Mouse (Mus musculus): ENCODE data around the gene Gm3776. TPM values are rescaled to one million over a fixed set of nuclear protein-coding genes. Genes with fewer than 3 reads are reported as not detected.
"Not testable (repeated sequence)": the region's sequence is repeated elsewhere in the genome, so short reads cannot be mapped to it uniquely, and the experiment has no call there.

Gene Gm3776
- total RNA-seq, 2 experiments from 2014 or later: not detected

DNA sequence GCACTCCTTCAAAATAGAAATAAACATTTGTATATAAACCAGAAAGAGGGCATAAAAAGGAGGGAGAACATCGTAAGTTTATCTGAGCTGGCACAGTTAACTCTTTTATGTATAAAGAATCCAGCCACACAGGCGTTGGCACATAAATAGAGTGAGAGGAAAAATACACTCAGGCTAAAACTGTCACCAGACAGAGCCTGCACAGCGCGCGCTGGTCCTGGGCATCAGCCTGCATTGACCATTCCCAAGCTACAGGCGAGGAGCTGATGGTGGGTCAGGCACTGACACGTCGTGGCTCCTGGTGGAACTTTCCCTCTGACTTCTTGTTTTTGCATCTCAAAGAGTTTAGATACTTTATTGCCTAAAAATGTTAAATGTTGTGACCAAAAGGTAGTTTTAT is 35.5 kb downstream of the Gm3776 start:
- DNase-seq (ENCODE audit: low spot score in 2 of 2): not testable (repeated sequence)

DNA sequence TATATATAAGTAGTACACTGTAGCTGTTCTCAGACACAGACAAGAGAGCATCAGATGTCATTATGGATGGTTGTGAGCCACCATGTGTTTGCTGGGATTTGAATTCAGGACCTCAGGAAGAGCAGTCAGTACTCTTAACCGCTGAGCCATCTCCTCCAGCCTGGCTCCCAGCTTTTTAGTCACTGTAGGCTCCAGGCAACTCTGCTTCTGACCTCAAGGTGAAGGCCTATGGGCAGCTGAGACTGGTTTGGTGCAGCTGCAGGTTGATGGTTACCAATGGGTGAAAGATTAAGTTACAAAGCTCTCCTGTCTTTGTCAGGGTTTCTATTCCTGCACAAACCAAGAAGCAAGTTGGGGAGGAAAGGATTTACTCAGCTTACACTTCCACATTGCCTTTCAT is 36.8 kb downstream of the Gm3776 start:
- not testable (repeated sequence) for DNase-seq (ENCODE audit: low spot score in 2 of 2)

GRCm38 (mm10) chr9:78294781-78295180 is 37.9 kb downstream of the Gm3776 start:
- DNase-seq (ENCODE audit: low spot score in 2 of 2): not testable (repeated sequence)

DNA sequence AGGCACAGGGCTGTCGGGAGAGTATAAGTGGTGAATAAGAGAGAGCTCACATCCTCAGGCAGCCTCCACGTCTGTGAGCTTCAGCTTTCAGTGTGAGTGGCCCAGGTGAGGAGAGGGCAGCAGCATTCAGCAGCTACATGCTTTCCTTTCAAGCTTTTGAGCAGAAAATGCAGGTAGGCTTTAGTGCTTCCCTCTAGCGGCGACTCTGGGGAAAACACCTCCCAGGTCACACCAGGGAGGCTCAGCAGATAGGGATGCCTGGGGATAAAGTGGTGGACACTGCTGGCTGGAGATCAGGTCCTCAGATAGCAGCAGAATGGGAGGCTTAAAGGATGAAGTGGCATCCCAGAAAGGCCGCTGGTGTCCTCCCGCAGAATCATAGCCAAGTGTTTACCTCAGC is 39.2 kb downstream of the Gm3776 start:
- DNase-seq (ENCODE audit: low spot score in 2 of 2): peak in 1 of 2 experiments; percentile 32

DNA sequence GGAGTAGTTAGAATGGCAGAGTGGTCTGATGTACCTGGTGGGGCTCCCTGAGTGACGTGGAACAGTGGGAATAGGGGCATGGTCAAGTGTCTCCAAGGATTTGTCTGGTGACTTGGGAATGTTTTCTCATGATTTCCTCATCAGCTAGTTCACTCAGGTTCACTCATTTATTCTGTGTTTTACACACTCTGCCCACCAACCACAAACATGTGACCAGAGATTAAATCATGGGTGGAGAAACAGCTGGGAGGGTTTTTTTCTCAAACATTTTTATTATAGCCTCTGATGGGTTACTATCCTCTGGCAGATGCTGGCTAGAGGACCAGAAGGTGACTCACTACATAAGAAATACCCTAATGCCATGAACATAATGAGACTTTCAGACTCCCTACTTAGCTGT is 41.3 kb downstream of the Gm3776 start:
- DNase-seq (ENCODE audit: low spot score in 2 of 2): no peak

GRCm38 (mm10) chr9:78299143-78299542 is 42.2 kb downstream of the Gm3776 start:
- DNase-seq (ENCODE audit: low spot score in 2 of 2): not testable (repeated sequence)

DNA sequence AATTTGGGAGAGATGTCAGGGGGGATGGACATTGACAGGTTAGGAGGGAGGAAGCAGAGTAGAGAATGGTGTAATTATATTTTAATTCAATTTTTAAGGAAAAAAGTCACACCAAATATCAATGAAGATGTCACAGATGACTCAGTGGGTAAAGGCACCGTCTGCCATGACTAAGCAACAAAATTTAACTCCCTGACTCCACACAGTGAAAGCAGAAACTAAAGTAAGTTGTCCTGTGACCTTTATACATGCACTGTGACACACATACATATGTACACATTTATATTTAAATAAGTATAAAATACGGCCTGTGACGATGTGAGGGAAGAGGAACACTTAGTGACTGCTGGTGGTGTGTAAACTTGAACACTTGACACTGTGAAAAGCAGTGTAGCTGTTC is 51.2 kb downstream of the Gm3776 start:
- DNase-seq (ENCODE audit: low spot score in 2 of 2): not testable (repeated sequence)

- DNase-seq (ENCODE audit: low spot score in 2 of 2): no peak
Observed at GRCm38 (mm10) chr9:78314696-78315095, 57.8 kb downstream of the Gm3776 start, which contains the start of gene Omt2a. TSS of gene Omt2a (minus strand) at chr9:78314796.

Other genes starting within 250 kb of the Gm3776 start
- gene Gcm1, start 205.2 kb upstream of the Gm3776 start, total RNA-seq (2021): not detected
- gene Fbxo9, start 148.1 kb upstream of the Gm3776 start, total RNA-seq (2021): 10 to 100 TPM; 90.3 to 92.2 TPM
- gene Ick, start 147.9 kb upstream of the Gm3776 start, total RNA-seq (2021): 10 to 100 TPM; 18.0 to 18.3 TPM
- 10 to 100 TPM; 56.0 to 60.8 TPM for gene Gsta4, start 74.4 kb upstream of the Gm3776 start, total RNA-seq (2021)
- not detected for gene Gsta1, start 26.5 kb upstream of the Gm3776 start, total RNA-seq (2021)
- not detected for gene Gm10639, start 32.8 kb downstream of the Gm3776 start, total RNA-seq (2021)
- not detected for gene Omt2a, start 57.7 kb downstream of the Gm3776 start, total RNA-seq (2021)
- not detected for gene Omt2b, start 70.5 kb downstream of the Gm3776 start, total RNA-seq (2021)
- not detected for gene Gsta2, start 98.7 kb downstream of the Gm3776 start, total RNA-seq (2021)
- gene Dppa5a, start 111.0 kb downstream of the Gm3776 start, total RNA-seq (2021): not detected
- gene Ooep, start 121.6 kb downstream of the Gm3776 start, total RNA-seq (2021): not detected
- not detected for gene Ddx43, start 138.6 kb downstream of the Gm3776 start, total RNA-seq (2021)
- under 1 TPM; 0.51 to 0.69 TPM for gene Cgas, start 186.1 kb downstream of the Gm3776 start, total RNA-seq (2021)
- 10 to 100 TPM; 22.4 to 23.2 TPM for gene Mto1, start 191.1 kb downstream of the Gm3776 start, total RNA-seq (2021)
- under 1 TPM; 0.82 to 0.86 TPM for gene Gm17324, start 191.7 kb downstream of the Gm3776 start, total RNA-seq (2021)
- gene Eef1a1, start 232.0 kb downstream of the Gm3776 start, total RNA-seq (2021): 1,000 to 10,000 TPM; 3,208 to 3,266 TPM